ENCODE assay signal across 10 mouse cellular contexts in genomic region chr4:129047721-129048421, GRCm38 (mm10). TPM values are rescaled to one million over a fixed set of nuclear protein-coding genes. Genes with fewer than 3 reads are reported as not detected.
DNase-seq lines count a peak whose midpoint lies in the region; ATAC-seq lines count a peak whose summit lies in the region.
"Had no signal": no experiment of that assay in that cellular context is flagged by ENCODE, and none has a peak within 500 bp of the region (broad histone marks: within the 10 kb centered on the region; RNA-seq: fewer than 3 reads in every experiment).

No protein-coding gene starts in this region.

- H3K27me3 ChIP-seq in heart, embryonic 13.5 days (replicated peaks): peaks cover 38% of the 10 kb centered on the region
- peaks cover 44% of the 10 kb centered on the region for H3K27me3 ChIP-seq in hindbrain, embryonic 13.5 days
- peaks cover 22% of the 10 kb centered on the region for H3K27me3 ChIP-seq in midbrain, embryonic 11.5 days (ENCODE audit: control insufficient read depth, insufficient read depth, low read length)

- H3K9ac ChIP-seq in heart, embryonic 13.5 days: peak overlapping the region; percentile 85
- peak overlapping the region; percentile 74 for H3K9ac ChIP-seq in hindbrain, embryonic 13.5 days
- H3K9ac ChIP-seq in midbrain, embryonic 11.5 days (ENCODE audit: low read length): peak overlapping the region; percentile 78

- peaks cover 34% of the 10 kb centered on the region for H3K4me1 ChIP-seq in heart, embryonic 13.5 days
- H3K4me1 ChIP-seq in hindbrain, embryonic 13.5 days (replicated peaks): peaks cover 21% of the 10 kb centered on the region
- H3K4me1 ChIP-seq in midbrain, embryonic 11.5 days (ENCODE audit: control insufficient read depth, insufficient read depth, low read length): peaks cover 6% of the 10 kb centered on the region; the same call in 1 of the 2 replicates

- no peak for DNase-seq in heart, postnatal 14 days
- DNase-seq in R1 (ENCODE audit: low read depth, low spot score): peak; percentile 79
- peak; percentile 85 for DNase-seq in midbrain, embryonic 11.5 days (ENCODE audit: low spot score, missing footprints)
- no peak for DNase-seq in embryo, embryonic 10.5 days (ENCODE audit: low spot score)
- DNase-seq in left cerebral cortex, postnatal 4 days: no peak
- no peak for DNase-seq in layer of hippocampus, postnatal 36 days

- H3K4me3 ChIP-seq in heart, embryonic 13.5 days: peak overlapping the region; percentile 64
- H3K4me3 ChIP-seq in hindbrain, embryonic 13.5 days: peak overlapping the region; percentile 48
- peak overlapping the region; percentile 49 for H3K4me3 ChIP-seq in midbrain, embryonic 11.5 days (ENCODE audit: low read depth, low read length)

- no peaks in the 10 kb centered on the region for H3K9me3 ChIP-seq in heart, embryonic 13.5 days
- H3K9me3 ChIP-seq in hindbrain, embryonic 13.5 days: no peaks in the 10 kb centered on the region
- H3K9me3 ChIP-seq in midbrain, embryonic 11.5 days (ENCODE audit: control insufficient read depth, low read length): no peaks in the 10 kb centered on the region
- H3K9me3 ChIP-seq: G1E had no signal

- intact Hi-C loops in heart, postnatal 14 days (cut with DNase I): no loop called here
- intact Hi-C loops in left cerebral cortex, postnatal 4 days (cut with DNase I): no loop called here

- 18% methylated on average over 15 of the region's 15 CpGs for WGBS in heart, embryonic 13.5 days
- WGBS in hindbrain, embryonic 13.5 days: 17% methylated on average over 15 of the region's 15 CpGs
- WGBS in midbrain, embryonic 11.5 days: 20% methylated on average over 15 of the region's 15 CpGs

- no peak overlapping the region for H3K27ac ChIP-seq in heart, embryonic 13.5 days (replicated peaks)
- H3K27ac ChIP-seq in hindbrain, embryonic 13.5 days: peak overlapping the region; percentile 99
- H3K27ac ChIP-seq in midbrain, embryonic 11.5 days (ENCODE audit: low read depth, low read length): no peak overlapping the region

- peak overlapping the region; percentile 90 for H3K4me2 ChIP-seq in heart, embryonic 13.5 days
- H3K4me2 ChIP-seq in hindbrain, embryonic 13.5 days: peak overlapping the region; percentile 77
- peak overlapping the region; percentile 97 for H3K4me2 ChIP-seq in midbrain, embryonic 11.5 days

- no peak for ATAC-seq in heart, embryonic 13.5 days (ENCODE audit: extremely low read depth, insufficient number of reproducible peaks, low FRiP score, low TSS enrichment)
- ATAC-seq in hindbrain, embryonic 13.5 days (ENCODE audit: low FRiP score): no peak
- ATAC-seq in midbrain, embryonic 11.5 days (ENCODE audit: low FRiP score): no peak

- H3K36me3 ChIP-seq in heart, embryonic 13.5 days: no peaks in the 10 kb centered on the region
- H3K36me3 ChIP-seq in hindbrain, embryonic 13.5 days: no peaks in the 10 kb centered on the region
- H3K36me3 ChIP-seq in midbrain, embryonic 11.5 days (ENCODE audit: control insufficient read depth, insufficient read depth, low read length): no peaks in the 10 kb centered on the region
- H3K36me3 ChIP-seq: G1E had no signal

RNA-seq across cellular contexts. Expression of gene Rnf19b, which starts 10.2 kb away (rescaled TPM):
- polyA plus RNA-seq in heart, embryonic 13.5 days (2015; fragmentation: Nextera tagmentation; extraction: Ambion mirVana): 5.7 and 6.2 TPM in 2 replicates
- 10 to 100 TPM; 19.5 to 19.6 TPM for total RNA-seq in heart, postnatal 14 days (2021)
- 25.1 and 25.3 TPM in 2 replicates for polyA plus RNA-seq in hindbrain, embryonic 13.5 days (2015; fragmentation: Nextera tagmentation; extraction: Ambion mirVana)
- 8.7 and 9.3 TPM in 2 replicates for polyA plus RNA-seq in midbrain, embryonic 11.5 days (2014; fragmentation: Nextera tagmentation; extraction: Ambion mirVana)
- 100 to 1,000 TPM in 1 of 2 experiments, 10 to 100 TPM in 1; 97.9 to 102 TPM for total RNA-seq in left cerebral cortex, postnatal 4 days (2021)
- 10 to 100 TPM; 40.7 to 45.9 TPM for total RNA-seq in layer of hippocampus, postnatal 36 days (2021)

RNA-seq across cellular contexts. Expression of gene Ak2, which starts 56.1 kb away (rescaled TPM):
- polyA plus RNA-seq in heart, embryonic 13.5 days (2015; fragmentation: Nextera tagmentation; extraction: Ambion mirVana): 147 and 167 TPM in 2 replicates
- total RNA-seq in heart, postnatal 14 days (2021): 10 to 100 TPM; 66.0 to 66.7 TPM
- 90.4 and 92.7 TPM in 2 replicates for polyA plus RNA-seq in hindbrain, embryonic 13.5 days (2015; fragmentation: Nextera tagmentation; extraction: Ambion mirVana)
- 131 and 141 TPM in 2 replicates for polyA plus RNA-seq in midbrain, embryonic 11.5 days (2014; fragmentation: Nextera tagmentation; extraction: Ambion mirVana)
- 10 to 100 TPM; 33.5 to 33.8 TPM for total RNA-seq in left cerebral cortex, postnatal 4 days (2021)
- total RNA-seq in layer of hippocampus, postnatal 36 days (2021): 10 to 100 TPM; 26.3 to 26.9 TPM

RNA-seq across cellular contexts. Expression of gene Tmem54, which starts 57.5 kb away (rescaled TPM):
- 1.0 and 1.1 TPM in 2 replicates for polyA plus RNA-seq in heart, embryonic 13.5 days (2015; fragmentation: Nextera tagmentation; extraction: Ambion mirVana)
- not detected for total RNA-seq in heart, postnatal 14 days (2021)
- not detected in 2 replicates for polyA plus RNA-seq in hindbrain, embryonic 13.5 days (2015; fragmentation: Nextera tagmentation; extraction: Ambion mirVana)
- polyA plus RNA-seq in midbrain, embryonic 11.5 days (2014; fragmentation: Nextera tagmentation; extraction: Ambion mirVana): 0.20 and 0.43 TPM in 2 replicates
- not detected for total RNA-seq in left cerebral cortex, postnatal 4 days (2021)
- not detected for total RNA-seq in layer of hippocampus, postnatal 36 days (2021)
- total RNA-seq: G1E; heart, postnatal 25 days had no signal
- polyA plus RNA-seq: G1E had no signal

Comparison
In these comparisons a context has a peak if more than half of its experiments do, and no peak if none do; other contexts are left out.
1. DNase-seq: peak in R1 (single experiment) and midbrain, embryonic 11.5 days (single experiment); none in heart, postnatal 14 days (0 of 2), embryo, embryonic 10.5 days (single experiment), left cerebral cortex, postnatal 4 days (single experiment) and layer of hippocampus, postnatal 36 days (0 of 2).
2. Peak in every context shown above with its lines, with median percentiles within 50 percentile points of each other: H3K4me2 ChIP-seq, H3K4me3 ChIP-seq and H3K9ac ChIP-seq.